Mouse (Mus musculus): ENCODE data around the gene Gm19668. TPM values are rescaled to one million over a fixed set of nuclear protein-coding genes. Genes with fewer than 3 reads are reported as not detected.
"Not testable (repeated sequence)": the region's sequence is repeated elsewhere in the genome, so short reads cannot be mapped to it uniquely, and the experiment has no call there.

Gm19668 gene
- polyA plus RNA-seq, 1 experiment from 2014 or later, result not detected

DNA sequence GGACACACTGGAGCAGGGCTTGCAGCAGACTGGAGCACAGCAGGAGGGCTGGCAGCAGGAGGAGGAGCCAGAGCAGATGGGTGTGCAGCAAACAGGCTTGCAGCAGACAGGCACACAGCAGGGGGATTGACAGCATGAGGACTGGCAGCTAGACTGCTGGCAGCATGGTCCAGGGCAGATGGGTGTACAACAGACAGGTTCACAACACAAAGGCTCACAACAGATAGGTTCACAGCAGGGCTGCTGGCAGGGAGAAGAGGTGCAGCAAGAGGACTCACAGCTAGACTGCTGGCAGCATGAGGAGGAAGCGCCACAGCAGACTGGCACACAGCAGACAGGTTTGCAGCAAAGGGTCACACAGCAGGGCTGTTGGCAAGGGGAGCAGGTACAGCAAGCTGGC lies 48.2 kb downstream of the Gm19668 start:
- not testable (repeated sequence) for H3K27ac ChIP-seq (ENCODE audit: low read depth, low read length); ATAC-seq; H3K4me2 ChIP-seq (ENCODE audit: low read length); H3K36me3 ChIP-seq (ENCODE audit: control insufficient read depth, insufficient read depth, low read length); H3K4me3 ChIP-seq (ENCODE audit: low read length); H3K9ac ChIP-seq (ENCODE audit: low read depth, low read length); H3K27me3 ChIP-seq (replicated peaks; ENCODE audit: control insufficient read depth, insufficient read depth, low read length); H3K9me3 ChIP-seq (ENCODE audit: control insufficient read depth, low read length); H3K4me1 ChIP-seq (ENCODE audit: control insufficient read depth, insufficient read depth, low read depth, low read length)
- 53% methylated on average over 1 of the region's 1 CpGs for WGBS

Other genes starting within 250 kb of the Gm19668 start
- 84.4 and 88.3 TPM in 2 replicates for gene Pttg1ip, start 217.4 kb downstream of the Gm19668 start, polyA plus RNA-seq (2015; fragmentation: Nextera tagmentation; extraction: Ambion mirVana)
- gene Sumo3, start 193.0 kb downstream of the Gm19668 start, polyA plus RNA-seq (2015; fragmentation: Nextera tagmentation; extraction: Ambion mirVana), result 303 and 334 TPM in 2 replicates
- gene Gm49325, start 192.9 kb downstream of the Gm19668 start, polyA plus RNA-seq (2015; fragmentation: Nextera tagmentation; extraction: Ambion mirVana), result not detected in 2 replicates
- 85.0 and 91.0 TPM in 2 replicates for gene Ube2g2, start 176.9 kb downstream of the Gm19668 start, polyA plus RNA-seq (2015; fragmentation: Nextera tagmentation; extraction: Ambion mirVana)
- gene Tspear, start 112.6 kb downstream of the Gm19668 start, polyA plus RNA-seq (2015; fragmentation: Nextera tagmentation; extraction: Ambion mirVana), result 1.3 and 1.6 TPM in 2 replicates
- not detected in 2 replicates for gene Gm19402, start 108.4 kb downstream of the Gm19668 start, polyA plus RNA-seq (2015; fragmentation: Nextera tagmentation; extraction: Ambion mirVana)
- gene Gm9508, start 101.9 kb downstream of the Gm19668 start, polyA plus RNA-seq (2015; fragmentation: Nextera tagmentation; extraction: Ambion mirVana), result not detected in 2 replicates
- not detected in 2 replicates for gene Gm10272, start 92.5 kb downstream of the Gm19668 start, polyA plus RNA-seq (2015; fragmentation: Nextera tagmentation; extraction: Ambion mirVana)
- not detected in 2 replicates for gene Gm10024, start 87.7 kb downstream of the Gm19668 start, polyA plus RNA-seq (2015; fragmentation: Nextera tagmentation; extraction: Ambion mirVana)
- not detected in 2 replicates for gene Gm10142, start 83.3 kb downstream of the Gm19668 start, polyA plus RNA-seq (2015; fragmentation: Nextera tagmentation; extraction: Ambion mirVana)
- not detected in 2 replicates for gene Krtap12-1, start 78.5 kb downstream of the Gm19668 start, polyA plus RNA-seq (2015; fragmentation: Nextera tagmentation; extraction: Ambion mirVana)
- not detected in 2 replicates for gene Gm10100, start 72.6 kb downstream of the Gm19668 start, polyA plus RNA-seq (2015; fragmentation: Nextera tagmentation; extraction: Ambion mirVana)
- gene Gm18596, start 56.5 kb downstream of the Gm19668 start, polyA plus RNA-seq (2015; fragmentation: Nextera tagmentation; extraction: Ambion mirVana), result not detected in 2 replicates
- gene Gm9736, start 47.8 kb downstream of the Gm19668 start, polyA plus RNA-seq (2015; fragmentation: Nextera tagmentation; extraction: Ambion mirVana), result not detected in 2 replicates
- gene Gm3233, start 39.5 kb downstream of the Gm19668 start, polyA plus RNA-seq (2015; fragmentation: Nextera tagmentation; extraction: Ambion mirVana), result not detected in 2 replicates
- not detected in 2 replicates for gene Gm3238, start 27.8 kb downstream of the Gm19668 start, polyA plus RNA-seq (2015; fragmentation: Nextera tagmentation; extraction: Ambion mirVana)
- not detected in 2 replicates for gene Gm7138, start 22.2 kb downstream of the Gm19668 start, polyA plus RNA-seq (2015; fragmentation: Nextera tagmentation; extraction: Ambion mirVana)
- gene Gm3250, start 16.6 kb downstream of the Gm19668 start, polyA plus RNA-seq (2015; fragmentation: Nextera tagmentation; extraction: Ambion mirVana), result not detected in 2 replicates
- not detected in 2 replicates for gene Gm7137, start 10.9 kb downstream of the Gm19668 start, polyA plus RNA-seq (2015; fragmentation: Nextera tagmentation; extraction: Ambion mirVana)
- gene Gm9639, start 4.1 kb downstream of the Gm19668 start, polyA plus RNA-seq (2015; fragmentation: Nextera tagmentation; extraction: Ambion mirVana), result not detected in 2 replicates
- not detected in 2 replicates for gene Gm9507, start 12.7 kb upstream of the Gm19668 start, polyA plus RNA-seq (2015; fragmentation: Nextera tagmentation; extraction: Ambion mirVana)
- not detected in 2 replicates for gene Gm2696, start 15.5 kb upstream of the Gm19668 start, polyA plus RNA-seq (2015; fragmentation: Nextera tagmentation; extraction: Ambion mirVana)
- gene Krtap10-4, start 28.0 kb upstream of the Gm19668 start, polyA plus RNA-seq (2015; fragmentation: Nextera tagmentation; extraction: Ambion mirVana), result not detected in 2 replicates
- not detected in 2 replicates for gene Krtap10-10, start 36.8 kb upstream of the Gm19668 start, polyA plus RNA-seq (2015; fragmentation: Nextera tagmentation; extraction: Ambion mirVana)
- gene Gm36176, start 47.7 kb upstream of the Gm19668 start, polyA plus RNA-seq (2015; fragmentation: Nextera tagmentation; extraction: Ambion mirVana), result not detected in 2 replicates
- gene Gm10318, start 53.7 kb upstream of the Gm19668 start, polyA plus RNA-seq (2015; fragmentation: Nextera tagmentation; extraction: Ambion mirVana), result not detected in 2 replicates
- gene Gm3285, start 62.8 kb upstream of the Gm19668 start, polyA plus RNA-seq (2015; fragmentation: Nextera tagmentation; extraction: Ambion mirVana), result not detected in 2 replicates
- 23.7 and 25.7 TPM in 2 replicates for gene Lrrc3, start 103.4 kb upstream of the Gm19668 start, polyA plus RNA-seq (2015; fragmentation: Nextera tagmentation; extraction: Ambion mirVana)
- 7.8 and 9.9 TPM in 2 replicates for gene Trpm2, start 171.4 kb upstream of the Gm19668 start, polyA plus RNA-seq (2015; fragmentation: Nextera tagmentation; extraction: Ambion mirVana)
- 53.9 and 56.7 TPM in 2 replicates for gene 1810043G02Rik, start 179.4 kb upstream of the Gm19668 start, polyA plus RNA-seq (2015; fragmentation: Nextera tagmentation; extraction: Ambion mirVana)
- 140 and 145 TPM in 2 replicates for gene Pfkl, start 210.9 kb upstream of the Gm19668 start, polyA plus RNA-seq (2015; fragmentation: Nextera tagmentation; extraction: Ambion mirVana)
- not detected in 2 replicates for gene Dnmt3l, start 242.8 kb upstream of the Gm19668 start, polyA plus RNA-seq (2015; fragmentation: Nextera tagmentation; extraction: Ambion mirVana)
- gene Aire, start 244.5 kb upstream of the Gm19668 start, polyA plus RNA-seq (2015; fragmentation: Nextera tagmentation; extraction: Ambion mirVana), result 0.06 TPM in 1 of 2 replicates, not detected in the other